Mouse (Mus musculus): Measurements from ENCODE around the gene Sdhaf2.
A peak's percentile ranks its signal among the peaks of the same experiment; 100 is the strongest.
"Not testable (repeated sequence)": the region's sequence is repeated elsewhere in the genome, so short reads cannot be mapped to it uniquely, and the experiment has no call there.

Sdhaf2 gene

DNA sequence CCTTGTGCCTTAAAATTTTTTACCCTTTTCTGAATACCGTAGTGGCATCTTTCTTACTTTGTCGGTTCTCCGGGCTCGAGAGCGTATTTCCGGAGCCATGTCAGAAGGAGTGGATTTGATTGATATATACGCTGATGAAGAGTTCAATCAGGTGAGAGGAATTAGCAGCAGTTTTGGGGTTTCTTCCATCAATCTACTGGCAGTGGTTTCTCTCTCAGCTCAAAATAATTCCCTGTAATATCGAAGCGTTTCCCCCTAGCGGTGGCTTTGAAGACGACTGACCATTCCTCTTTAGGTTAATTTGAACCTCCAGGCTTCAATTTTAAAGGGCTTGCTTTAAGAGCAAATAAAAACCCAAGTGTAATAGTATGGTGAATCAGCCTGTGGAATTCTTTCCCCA is at the start of gene Sdhaf2:
Sdhaf2 (minus strand) TSS at position 233 of the 400 bp plus-strand sequence.
- DNase-seq, result no peak

DNA sequence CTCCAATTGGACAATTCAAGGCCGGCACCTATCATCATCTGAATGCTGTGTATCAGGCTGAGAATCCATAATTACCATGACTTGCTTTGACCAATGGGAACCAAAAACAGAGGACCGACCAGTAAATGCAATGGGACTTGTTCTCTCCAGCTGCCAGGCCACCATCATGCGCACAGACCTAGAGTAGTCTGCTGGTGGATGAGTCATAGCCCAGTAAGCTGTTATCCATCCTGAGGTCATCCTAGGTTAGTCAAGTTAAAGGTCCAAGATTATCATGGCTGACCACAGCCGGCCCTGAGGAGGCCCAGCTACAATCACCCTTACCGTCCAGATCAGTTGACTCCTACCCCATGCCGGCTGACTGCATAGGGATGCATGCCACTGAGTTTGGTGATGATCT is 43.7 kb upstream of the Sdhaf2 start:
- no peak for DNase-seq

- DNase-seq, result no peak
Measured at GRCm38 (mm10) chr19:10565217-10565616, 39.3 kb upstream of the Sdhaf2 start.

DNA sequence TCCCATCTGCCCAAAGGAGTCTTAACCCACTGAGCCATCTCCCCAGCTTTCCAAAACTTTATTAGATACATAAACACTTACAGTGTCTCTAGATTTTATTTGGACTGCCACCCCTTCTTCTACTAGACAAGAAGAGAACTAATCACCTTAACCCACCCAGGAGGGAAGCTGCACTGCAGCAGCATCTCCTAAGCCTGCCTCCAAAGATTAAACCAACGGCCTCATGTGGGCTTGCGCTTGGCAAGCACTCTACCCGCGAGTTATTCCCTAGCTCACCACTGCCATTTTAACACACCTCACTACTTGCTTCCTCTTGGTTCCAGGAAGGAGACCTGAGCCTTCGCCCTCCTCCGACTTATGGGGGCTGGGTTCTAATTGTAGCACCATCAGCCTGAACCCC is 38.3 kb upstream of the Sdhaf2 start:
- DNase-seq, result no peak

- DNase-seq, result no peak
Measured at GRCm38 (mm10) chr19:10562351-10562750, 36.4 kb upstream of the Sdhaf2 start.

- no peak for DNase-seq
Measured at GRCm38 (mm10) chr19:10561558-10562314, 35.8 kb upstream of the Sdhaf2 start.

DNA sequence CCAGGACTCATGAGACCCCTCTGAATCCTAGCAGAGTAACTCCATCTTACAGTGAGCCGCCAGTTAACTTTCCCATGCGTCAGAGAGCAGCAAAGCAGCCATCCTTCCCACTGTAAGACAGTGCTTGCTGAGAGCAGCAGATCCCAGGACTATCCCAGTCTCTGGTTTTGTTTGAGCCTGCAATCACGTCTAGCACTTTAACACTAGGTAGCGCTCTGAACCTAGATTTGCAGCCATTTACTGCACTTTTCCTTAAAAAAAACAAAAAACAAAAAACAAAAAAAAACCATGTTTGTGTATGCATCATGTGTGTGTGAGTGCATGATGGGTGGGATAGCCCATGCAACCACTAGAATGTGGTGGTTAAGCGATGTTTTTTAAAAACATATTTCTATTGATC is 34.2 kb upstream of the Sdhaf2 start:
- DNase-seq, result no peak

GRCm38 (mm10) chr19:10557837-10558375 is 32.0 kb upstream of the Sdhaf2 start:
- not testable (repeated sequence) for DNase-seq

- no peak for DNase-seq
Measured at GRCm38 (mm10) chr19:10557430-10557829, 31.5 kb upstream of the Sdhaf2 start.

DNA sequence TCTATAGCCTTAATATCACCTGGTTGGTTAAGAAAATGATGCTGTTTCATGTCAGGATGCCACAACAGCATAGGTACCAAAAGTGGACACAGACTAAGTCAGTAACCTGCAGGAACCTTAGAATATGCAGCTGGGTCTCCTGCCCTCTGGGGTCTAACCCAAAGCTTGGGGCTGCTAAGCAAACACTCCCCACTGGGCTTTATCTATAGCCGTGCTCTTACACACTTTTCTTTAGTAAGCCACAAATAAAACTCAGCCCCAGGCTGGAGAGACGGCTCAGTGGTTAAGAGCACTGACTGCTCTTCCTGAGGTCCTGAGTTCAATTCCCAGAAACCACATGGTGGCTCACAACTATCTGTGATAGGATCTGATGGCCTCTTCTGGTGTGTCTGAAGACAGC is 31.1 kb upstream of the Sdhaf2 start:
- DNase-seq, result no peak

GRCm38 (mm10) chr19:10555624-10556510 is 29.9 kb upstream of the Sdhaf2 start, which contains the start of gene Tmem216:
Tmem216 (minus strand) TSS chr19:10556238.
- peak; percentile 78 to 83 for DNase-seq

GRCm38 (mm10) chr19:10539454-10539853 is 13.5 kb upstream of the Sdhaf2 start:
- no peak for DNase-seq

- DNase-seq, result no peak
Measured at GRCm38 (mm10) chr19:10530082-10530481, 4.1 kb upstream of the Sdhaf2 start.

DNA sequence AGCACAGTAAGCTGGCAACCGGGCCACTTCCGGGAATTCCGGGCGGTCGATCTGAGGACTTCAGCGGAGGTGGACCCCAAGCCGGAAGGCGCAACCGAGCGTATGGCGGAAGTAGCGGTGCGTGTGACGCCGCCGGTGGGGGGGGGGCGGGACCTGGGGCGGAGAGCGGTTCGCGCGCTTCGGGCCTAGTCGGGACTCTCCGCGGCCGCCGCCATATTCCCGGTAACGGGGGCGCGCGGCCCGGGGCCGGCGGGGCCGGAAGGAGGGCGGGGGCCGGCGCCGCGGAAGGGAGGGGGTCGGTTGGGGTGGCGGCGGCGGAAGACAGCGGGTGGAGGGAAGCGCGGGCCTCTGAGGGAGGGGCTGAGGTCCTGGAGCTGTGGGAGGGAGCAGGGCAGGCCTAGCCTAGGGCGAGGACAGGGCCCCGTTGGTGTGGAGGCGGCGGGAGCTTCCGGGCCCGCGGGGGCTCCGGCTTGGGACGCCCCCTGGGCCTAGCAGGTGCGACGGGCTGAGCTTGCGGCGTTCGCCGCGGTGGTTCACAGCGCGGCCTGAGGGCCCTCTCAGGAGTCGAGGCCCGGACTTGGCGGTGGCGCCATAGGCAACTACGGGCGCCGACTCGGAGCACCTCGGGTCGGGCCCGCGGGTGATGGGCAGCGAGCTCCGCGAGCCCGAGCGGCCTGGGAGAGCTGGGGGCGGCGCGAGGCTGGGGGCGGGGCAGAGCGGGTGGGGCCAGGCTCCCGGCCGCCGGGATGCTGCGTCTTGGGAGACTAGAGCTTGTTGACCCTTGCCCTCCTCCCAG is 638 bp downstream of the Sdhaf2 start, which contains the start of gene Cpsf7:
Cpsf7 (plus strand) TSS at position 161 of the 796 bp plus-strand sequence.
- DNase-seq, result peak; percentile 83 to 91

- DNase-seq, result no peak
Measured at GRCm38 (mm10) chr19:10524784-10525105, 1.2 kb downstream of the Sdhaf2 start.

- DNase-seq, result no peak
Measured at GRCm38 (mm10) chr19:10523483-10524080, 2.4 kb downstream of the Sdhaf2 start.

- no peak for DNase-seq
Measured at GRCm38 (mm10) chr19:10521926-10522325, 4.0 kb downstream of the Sdhaf2 start.

- no peak for DNase-seq
Measured at GRCm38 (mm10) chr19:10520355-10520754, 5.6 kb downstream of the Sdhaf2 start.

DNA sequence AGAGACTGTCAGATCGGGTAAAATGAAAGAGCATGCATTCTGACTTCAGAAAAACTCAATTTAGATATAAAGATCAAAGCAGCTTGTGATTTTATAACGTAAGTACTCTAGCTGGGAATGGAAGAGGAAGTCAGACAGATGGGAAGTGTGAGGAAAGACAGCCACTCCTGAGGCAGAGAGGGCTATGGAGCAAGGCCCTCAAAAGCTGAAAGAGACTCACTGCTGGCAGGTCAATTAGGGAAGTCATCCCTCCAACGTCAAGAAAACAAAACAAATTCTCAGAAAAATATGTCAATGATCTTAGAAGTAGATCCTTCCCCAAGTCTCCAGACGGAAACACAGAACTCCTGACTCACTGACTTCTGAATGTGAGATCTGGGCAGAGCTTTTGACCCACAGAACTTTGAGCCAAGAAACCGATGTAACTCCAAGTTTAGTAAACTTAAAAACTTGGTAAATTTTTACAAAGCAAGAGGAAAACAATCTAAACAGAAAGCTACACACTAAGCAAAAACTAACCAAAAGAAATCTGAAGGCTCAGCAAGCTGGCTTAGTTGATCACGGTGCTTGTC is 15.1 kb downstream of the Sdhaf2 start:
- DNase-seq, result no peak

GRCm38 (mm10) chr19:10502571-10502970 is 23.4 kb downstream of the Sdhaf2 start:
- no peak for DNase-seq

DNA sequence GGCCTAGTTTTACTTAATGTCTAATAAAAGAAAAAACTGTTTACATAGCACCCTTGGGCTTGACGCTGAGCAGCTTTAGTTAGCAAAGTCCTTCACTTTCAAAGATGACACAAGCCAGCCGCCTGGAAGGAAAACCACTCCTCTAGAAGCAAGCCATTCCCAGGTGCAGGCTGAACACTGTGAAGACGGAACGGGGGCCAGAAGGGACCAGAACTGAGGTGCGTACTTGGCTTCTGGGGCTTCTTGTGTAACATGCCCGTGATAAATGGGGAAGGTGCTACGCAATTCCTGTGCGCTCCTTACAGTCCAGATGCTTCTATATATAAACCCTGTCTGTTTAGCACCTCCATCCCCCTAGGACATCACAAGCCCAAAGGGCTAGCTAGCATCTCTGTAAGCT is 25.4 kb downstream of the Sdhaf2 start:
- no peak for DNase-seq
